Mouse (Mus musculus) B cell, adult 2 months (primary cell): Measurements from ENCODE around the gene 2010111I01Rik.

ENCODE experiments used
- DNase-seq, 2 experiments: peaks; one replicate each; pipeline ENCODE4 v3.0.0; 2022

The 2010111I01Rik gene

DNA sequence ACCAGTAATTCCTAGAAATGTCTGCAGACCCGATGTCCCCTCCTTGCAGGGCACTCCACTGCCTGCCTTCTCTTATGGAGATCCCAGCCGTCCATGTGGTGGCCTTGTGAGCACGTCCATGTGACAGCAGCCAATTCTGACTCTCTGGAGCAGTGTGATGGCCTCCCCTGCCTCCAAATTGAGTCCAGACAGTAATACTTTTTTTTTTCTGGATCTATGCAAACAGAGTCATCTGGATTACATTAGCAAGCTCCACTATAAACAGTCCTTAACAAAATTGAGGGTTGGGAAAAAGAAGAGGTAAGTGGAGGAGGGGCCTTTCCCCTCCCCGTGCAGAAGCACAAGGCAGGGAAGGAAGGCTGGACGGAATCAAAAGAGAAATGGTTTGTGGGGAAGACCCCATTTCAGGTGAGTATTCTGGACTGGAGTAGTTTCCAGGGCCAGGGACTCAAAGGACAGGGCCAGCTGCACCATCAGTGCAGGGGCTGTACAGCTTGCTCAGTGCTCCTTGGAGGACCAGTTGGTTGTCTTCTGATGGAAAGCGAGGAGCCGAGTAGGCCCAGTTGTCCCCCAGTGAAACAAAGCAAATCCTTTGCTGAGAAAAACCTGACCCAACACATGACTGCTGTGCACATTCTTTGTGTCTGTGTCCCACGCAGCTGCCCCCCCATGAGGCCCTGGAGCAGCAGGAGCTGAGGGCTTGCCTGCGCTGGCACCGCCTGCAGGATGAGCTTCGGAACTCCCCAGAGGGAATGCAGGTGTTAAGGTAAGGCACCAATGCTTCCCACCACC, 205.8 kb downstream of the 2010111I01Rik start:
- DNase-seq, result no peak

- DNase-seq, result no peak
Measured at GRCm38 (mm10) chr13:63171347-63172096, 206.8 kb downstream of the 2010111I01Rik start.

DNA sequence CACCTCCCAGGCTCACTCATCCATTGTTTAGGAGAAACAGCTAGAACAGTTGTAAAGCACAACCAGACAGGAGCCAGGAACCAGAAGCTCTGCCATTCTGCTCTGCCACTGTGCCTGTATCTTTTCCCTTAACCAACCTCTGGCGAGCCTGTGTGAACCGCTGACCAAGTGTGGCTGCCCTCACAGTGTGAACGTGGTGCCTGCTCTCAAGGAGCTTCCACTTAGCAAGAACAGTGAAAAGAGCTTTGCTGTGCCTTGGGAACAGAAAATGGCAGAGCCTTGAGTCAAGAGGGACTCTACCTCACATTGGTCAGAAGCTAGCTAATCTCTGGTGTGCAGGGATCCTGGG, 207.4 kb downstream of the 2010111I01Rik start:
- no peak for DNase-seq

DNA sequence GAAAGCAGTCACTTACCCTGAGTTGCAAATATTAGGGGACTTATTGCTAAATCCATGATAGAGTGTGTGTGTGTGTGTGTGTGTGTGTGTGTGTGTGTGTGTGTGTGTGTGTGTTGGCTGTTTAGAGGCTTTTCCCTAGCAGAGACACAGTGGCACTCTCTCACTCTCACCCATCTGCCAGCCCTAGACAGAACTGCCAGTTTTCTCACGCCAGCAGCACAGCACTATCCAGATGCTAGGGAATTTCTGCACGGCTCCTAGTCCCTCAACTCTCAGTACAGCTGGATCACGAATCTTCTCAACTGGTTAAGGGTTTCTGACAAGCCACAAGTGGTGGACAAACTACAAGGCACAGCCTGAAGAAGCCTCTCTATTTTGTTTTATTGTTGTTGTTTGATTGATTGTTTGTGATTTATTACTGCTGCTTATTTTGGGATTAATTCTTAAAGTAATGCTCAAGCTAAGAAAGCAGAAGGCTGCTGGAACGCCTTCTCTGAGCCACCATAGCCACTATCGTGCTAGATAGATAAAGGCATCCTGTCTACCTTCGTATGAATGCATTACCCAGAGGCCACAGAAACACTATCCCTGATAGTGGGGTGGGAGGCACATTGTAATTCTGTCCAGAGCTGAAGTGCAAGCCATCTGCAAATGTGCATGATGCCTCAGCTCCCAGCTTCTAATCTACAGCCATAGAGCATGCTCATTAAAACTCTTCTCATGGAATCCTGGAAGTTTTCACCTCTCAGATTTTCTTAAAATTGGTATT, 209.7 kb downstream of the 2010111I01Rik start:
- no peak for DNase-seq

DNA sequence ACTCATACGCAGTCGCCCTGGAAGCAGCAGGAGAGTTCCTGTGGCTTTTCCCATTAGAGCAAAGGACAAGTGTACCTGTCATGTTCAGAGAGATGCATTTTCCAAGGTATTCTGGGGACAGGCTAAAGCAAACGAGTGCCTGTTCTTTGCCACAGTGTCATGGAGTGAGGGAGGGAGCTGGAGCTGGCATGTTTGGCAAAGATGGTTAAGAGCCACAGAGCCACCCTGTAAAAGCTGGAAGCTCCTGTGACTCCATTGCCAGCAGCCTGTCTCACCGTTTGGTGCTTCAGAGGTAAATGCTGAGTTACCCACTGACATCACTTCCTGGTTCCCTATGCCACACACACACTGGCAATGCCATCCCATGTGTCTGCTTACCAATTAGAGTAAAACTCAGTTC, 211.4 kb downstream of the 2010111I01Rik start:
- DNase-seq, result no peak

DNA sequence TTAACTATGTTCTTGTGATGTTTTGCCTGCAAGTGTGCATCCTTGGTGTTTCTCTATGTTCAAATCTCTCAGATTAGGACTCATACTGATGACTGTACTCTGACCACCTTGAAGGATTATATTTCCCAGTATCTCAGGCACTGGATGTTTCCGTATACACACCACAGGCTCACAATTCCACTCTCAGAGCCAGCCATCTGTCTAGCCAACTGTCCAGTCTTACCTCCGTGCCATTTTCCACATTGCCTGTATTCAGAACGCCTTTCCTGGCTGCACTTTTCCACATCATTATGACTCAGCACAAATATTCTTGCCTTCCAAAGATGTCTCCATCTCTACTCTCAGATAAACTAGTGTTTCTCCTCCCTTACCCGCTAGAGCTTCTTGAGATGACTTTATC, 212.5 kb downstream of the 2010111I01Rik start:
- no peak for DNase-seq

- no peak for DNase-seq
Measured at GRCm38 (mm10) chr13:63180641-63181235, 216.0 kb downstream of the 2010111I01Rik start.

- no peak for DNase-seq
Measured at GRCm38 (mm10) chr13:63184946-63185345, 220.3 kb downstream of the 2010111I01Rik start.

DNA sequence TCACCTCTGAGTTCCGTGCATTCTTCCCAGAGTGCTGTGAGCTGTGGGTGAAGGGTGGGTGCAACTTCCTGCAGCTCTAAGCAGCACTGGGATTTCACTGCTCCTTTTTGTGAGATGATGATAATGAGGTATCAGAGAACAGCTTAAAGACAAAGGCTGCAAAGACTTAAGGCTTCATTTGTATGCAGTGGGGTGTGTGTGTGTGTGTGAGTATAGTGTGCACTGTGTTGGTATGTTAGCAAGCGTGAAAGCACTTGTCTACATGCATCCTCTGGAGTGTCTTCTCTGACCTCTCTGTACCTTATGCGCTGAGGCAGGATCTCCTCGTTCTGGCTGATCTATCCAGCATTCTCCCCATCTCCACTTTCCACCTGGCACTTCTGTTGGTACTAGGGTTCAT, 221.5 kb downstream of the 2010111I01Rik start:
- DNase-seq, result no peak

- no peak for DNase-seq
Measured at GRCm38 (mm10) chr13:63186642-63187041, 221.9 kb downstream of the 2010111I01Rik start.

DNA sequence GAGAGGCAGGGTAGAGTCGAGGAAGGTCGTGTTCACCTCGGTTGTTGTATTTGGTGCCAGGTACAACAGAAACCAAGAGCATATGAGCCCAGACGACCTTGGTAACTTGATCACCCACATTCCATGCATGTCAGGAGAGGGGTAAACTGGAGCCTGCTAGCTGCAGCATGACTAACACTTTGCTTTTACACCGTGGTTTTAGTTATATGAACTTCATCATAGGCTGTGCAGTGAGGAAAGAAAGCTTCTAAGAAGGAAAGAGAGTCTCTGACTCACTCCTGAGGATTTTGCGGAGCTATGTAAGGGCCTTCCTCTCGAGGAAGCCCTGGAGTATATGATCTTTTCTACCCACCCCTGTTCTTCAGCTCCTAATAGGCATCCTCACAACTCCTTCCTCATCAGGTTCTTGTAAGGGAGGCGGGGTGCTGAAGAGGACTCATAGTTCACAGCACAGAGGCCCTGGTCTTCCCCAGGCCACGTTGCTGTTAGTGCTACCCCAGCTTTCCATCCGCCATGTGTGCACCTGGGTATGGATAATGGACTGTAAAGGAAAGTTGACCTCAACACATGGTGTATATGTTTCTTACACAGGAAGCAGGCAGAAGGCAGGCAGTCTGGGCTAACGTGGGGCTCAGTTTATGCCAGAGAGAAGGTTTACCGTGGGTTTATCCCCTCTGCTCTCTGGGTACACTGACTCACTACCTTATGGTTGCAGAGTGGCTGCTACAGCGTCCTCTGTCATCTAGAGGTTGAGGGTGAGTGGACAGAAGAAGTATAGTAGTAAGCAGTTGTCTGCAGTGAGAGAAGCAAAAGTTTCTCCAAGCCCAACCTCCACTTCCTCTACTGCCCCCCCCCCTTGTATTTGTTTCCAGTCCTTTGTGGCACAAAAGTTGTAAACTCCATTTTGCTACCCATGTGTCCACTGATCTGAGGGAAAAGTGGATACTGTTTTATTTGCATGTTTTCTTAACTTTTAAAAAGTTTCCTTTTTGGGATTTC, 222.8 kb downstream of the 2010111I01Rik start:
- DNase-seq, result no peak

DNA sequence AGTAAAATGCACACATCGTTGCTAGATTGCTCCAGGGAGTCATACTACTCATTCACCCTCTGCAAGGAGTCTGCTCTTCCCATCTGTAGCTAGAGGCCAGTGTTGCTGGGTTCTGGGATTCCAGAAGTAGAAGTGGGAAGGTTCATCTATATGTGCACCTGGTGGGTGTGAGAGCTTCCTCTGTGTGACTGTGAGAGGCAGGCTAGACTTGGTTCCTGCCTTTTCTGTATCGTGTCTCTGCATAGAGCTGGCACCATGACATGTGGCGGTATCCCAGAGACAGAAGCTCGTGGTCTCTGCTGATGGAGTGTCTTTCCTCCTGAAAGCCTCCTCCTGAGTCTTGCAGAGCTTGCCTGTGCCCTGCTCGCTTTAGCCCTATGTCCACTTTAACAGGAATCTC, 223.6 kb downstream of the 2010111I01Rik start:
- no peak for DNase-seq

- no peak for DNase-seq
Measured at GRCm38 (mm10) chr13:63188811-63189210, 224.1 kb downstream of the 2010111I01Rik start.

DNA sequence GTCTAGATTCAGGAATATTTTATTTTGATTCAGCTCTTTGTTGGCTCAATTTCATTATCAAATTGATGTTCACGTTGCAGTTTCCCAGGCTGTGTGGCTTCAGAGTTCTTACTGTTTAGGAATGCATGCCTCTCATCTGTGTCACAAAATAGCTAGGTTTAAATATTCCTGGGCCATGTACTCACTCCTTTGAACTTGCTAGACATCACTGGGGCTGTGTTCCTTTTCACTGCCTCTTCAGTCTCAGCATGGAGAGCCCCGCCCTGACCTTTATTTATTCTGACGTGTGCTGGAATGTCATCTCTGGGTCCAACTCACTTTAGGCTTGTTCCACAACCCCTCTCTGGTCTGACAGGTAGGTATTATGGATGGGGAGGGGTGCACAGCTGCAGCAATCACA, 228.7 kb downstream of the 2010111I01Rik start:
- DNase-seq, result no peak

GRCm38 (mm10) chr13:63198038-63198437, 233.3 kb downstream of the 2010111I01Rik start:
- no peak for DNase-seq

DNA sequence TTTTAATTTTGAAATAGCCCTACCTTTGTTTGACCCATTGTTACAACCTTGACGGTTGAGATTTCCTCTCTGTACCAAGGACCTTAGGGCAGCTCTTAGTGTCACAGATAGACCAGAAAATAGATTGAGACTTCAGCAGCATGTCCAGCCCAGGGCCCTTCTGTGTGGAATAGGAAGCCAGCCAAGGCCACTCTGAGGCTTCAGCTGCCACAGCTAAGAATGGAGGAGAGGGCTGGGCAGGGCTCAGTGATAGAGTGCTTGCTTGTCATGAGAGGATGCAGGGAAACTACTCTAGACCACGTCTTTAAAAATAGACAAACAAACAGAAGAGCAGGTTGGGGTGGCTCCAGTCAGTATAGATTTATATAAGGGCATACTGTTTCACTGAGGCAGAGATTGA, 234.9 kb downstream of the 2010111I01Rik start:
- DNase-seq, result no peak

DNA sequence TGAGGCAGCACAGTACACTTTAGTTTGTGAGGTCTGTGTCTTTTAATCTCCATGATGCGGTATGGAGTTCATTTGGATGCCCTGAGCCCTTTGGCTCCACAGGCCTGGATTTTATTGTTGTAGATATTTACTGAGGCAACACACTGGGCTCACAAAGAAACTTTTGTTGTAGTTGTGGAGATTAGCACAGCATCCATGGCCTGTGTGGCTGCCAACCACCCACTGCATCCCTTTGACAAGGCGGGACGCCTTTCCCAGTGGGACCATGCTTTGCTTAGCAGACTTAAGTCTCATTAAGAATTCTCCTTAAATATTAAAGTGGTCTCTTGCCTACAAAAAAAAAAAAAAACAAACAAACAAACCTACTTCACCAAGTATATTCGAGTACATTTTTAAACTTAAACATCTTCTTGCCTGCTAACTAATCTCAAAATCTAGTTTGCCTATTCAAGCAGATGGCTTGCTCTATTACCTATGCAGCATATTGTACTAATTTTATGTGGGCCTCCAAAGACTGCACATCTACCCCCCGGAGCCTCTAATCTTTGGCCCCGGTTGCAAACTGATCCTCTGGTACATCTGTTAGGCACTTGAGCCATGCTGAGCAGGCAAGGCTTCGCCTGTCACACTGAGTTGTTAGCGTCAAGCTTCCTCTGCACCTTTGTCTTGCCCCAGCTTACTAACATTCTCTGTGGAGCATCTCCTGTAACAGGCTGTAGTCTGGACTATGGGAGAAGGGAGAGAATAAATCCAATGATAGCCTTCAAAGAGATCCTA, 239.0 kb downstream of the 2010111I01Rik start:
- no peak for DNase-seq

DNA sequence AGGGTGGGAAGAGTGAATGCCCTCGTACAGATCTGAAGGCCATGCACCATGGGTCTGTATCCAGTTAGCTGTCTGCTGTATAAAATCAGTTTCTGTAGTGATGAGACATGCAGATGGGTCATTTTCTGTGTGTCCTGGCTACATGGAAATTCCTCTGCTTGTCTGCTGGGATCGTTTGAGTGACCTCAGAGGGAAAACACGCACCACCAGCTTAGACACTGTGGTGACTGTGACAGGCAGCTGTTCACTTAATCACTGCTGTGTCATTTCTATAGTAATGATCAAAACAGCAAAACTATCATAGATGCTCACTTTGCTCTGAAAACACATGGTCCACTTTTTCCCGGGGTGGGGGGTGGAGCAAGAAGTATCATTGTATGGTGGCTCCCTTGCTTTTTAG, 241.1 kb downstream of the 2010111I01Rik start:
- no peak for DNase-seq

DNA sequence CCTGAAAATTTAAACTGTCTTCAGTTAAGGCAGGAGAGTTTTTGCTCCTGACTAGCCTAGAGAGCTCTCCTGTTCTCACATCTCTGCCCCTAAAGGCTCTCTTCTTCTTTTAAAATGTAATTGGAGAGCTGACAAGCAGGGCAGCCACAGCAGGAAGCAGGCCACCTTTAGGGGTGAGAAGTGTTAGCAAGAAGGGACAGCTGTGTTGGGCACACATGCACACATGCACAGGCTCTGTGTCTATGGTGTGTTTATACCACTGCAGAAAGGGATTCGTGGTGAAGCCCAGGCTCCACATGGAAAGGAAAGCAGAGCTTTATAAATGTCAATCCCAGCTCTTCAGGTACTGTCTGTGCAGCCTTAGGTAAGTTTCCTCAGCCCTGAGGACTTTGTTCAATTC, 241.7 kb downstream of the 2010111I01Rik start:
- DNase-seq, result no peak

DNA sequence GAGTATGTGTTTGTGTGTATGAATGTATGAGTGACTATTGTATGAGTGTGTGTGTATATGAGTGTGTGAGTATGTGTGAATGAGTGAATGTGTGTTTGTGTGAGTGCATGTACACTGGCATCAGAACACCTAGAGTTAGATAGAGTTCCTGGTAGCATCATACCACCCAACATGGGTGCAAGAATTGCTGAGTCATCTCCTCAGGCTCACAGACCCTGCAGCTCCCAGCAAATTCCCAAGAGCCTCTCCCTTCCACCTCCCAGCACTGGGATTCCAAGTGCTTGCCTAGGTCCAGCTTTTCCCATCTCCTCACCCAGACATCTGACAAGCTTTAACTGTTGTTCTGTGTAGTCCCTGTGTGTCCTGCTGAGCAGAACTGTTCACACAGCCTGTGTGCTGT, 251.8 kb downstream of the 2010111I01Rik start:
- no peak for DNase-seq
